Mouse (Mus musculus): ENCODE measurements around the gene Sept10.

Gene Sept10

GRCm38 (mm10) chr10:59223890-59224289 lies 2.2 kb upstream of the Sept10 start:
- DNase-seq = no peak

GRCm38 (mm10) chr10:59223301-59223700 lies 1.7 kb upstream of the Sept10 start:
- DNase-seq = no peak

GRCm38 (mm10) chr10:59222271-59223101 lies 839 bp upstream of the Sept10 start:
- peak; percentile 39 to 58 for DNase-seq

DNA sequence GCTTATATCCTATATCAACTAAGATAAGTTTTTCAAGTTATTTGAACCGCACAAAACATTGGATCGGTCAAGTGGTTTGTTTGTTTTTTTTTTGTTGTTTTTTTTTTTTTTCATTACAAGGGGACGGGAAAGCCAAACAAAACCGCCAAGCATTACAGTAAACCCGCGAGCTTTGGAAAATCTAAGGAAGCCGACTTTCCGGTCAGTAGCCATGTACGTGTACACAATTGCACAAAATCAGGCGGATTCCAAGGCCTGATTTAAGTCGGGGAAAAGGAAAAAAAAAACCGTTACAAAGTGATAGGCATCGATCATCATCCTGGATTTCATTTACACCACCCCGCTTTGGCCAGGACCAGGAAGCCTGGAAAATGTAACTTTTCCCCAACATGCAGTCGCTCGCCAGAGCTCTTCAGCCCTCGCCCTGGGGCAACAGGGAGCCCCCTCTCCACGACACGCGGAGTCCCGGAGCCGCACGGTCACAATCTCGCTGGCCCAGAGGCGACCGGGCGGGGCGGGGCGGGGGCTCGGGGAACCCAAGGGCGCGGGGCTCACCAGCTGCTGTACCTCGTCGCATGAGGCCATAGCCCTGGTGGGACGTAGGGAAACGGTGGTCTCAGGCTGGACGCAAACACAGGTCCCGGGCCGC lies 699 bp downstream of the Sept10 start:
- DNase-seq = no peak

DNA sequence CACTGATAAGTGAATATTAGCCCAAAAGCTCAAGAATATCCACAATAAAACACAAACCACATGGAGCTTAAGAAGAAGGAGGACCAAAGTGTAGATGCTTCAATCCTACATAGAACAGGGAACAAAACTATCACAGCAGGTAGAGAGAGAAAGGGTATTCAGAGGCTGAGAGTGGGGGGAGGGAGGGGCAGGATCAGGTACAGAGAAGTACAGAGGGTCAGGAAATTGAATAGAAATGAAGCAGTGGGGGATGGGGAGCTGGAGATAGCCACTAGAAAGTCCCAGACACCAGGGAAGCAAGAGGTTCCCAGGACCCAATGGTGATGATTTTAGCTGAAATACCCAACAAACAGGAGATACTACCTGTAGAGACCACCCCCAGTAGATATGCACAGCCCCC lies 21.6 kb downstream of the Sept10 start:
- DNase-seq = no peak

DNA sequence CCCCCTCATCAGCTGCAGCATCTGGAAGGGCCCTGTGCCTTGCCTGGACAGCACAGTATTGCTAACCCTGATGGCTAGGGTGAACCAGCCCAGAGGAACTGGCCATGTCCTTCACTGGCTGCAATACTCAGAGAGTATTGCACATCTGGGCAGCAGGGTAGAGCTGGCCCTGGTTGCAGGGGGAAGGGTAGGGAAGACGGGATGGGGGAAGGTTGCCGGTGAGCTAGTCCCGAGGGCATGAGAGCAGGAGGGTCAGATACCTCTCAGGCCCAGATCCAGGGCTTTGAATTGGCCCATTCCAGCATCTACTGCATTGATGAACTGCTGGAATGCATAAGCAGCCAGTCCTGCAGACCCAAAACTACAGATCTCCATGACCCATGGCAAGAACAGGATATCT lies 24.9 kb downstream of the Sept10 start:
- DNase-seq = no peak

DNA sequence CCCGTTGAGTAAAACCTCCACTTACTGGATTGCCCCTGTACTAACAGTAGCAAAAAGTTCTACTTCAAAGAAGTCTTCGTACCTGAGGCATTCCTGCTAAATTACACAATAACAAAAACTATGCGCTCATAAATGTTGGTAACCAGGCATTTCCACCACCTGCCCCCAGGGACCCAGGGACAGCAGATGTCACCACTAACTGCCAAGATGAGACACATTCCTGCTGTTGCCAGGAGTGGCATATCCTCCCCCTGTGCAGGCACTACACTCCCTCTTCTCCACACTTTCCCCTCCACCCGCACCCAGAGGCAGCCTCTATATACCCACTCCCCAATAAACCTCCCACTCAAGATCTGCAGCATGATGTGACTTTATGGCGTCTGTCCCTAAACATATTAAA lies 26.8 kb downstream of the Sept10 start:
- peak in 1 of 2 experiments; percentile 37 for DNase-seq

- no peak for DNase-seq
Measured at GRCm38 (mm10) chr10:59182306-59182705, 39.3 kb downstream of the Sept10 start.

- DNase-seq = peak in 1 of 2 experiments; percentile 21
Measured at GRCm38 (mm10) chr10:59179620-59180019, 42.0 kb downstream of the Sept10 start.

- no peak for DNase-seq
Measured at GRCm38 (mm10) chr10:59172539-59172938, 49.1 kb downstream of the Sept10 start.

GRCm38 (mm10) chr10:59171042-59171441 lies 50.6 kb downstream of the Sept10 start:
- DNase-seq = no peak

GRCm38 (mm10) chr10:59166104-59166944 lies 55.3 kb downstream of the Sept10 start:
- peak; percentile 49 to 65 for DNase-seq

- no peak for DNase-seq
Measured at GRCm38 (mm10) chr10:59162185-59162897, 59.3 kb downstream of the Sept10 start.

- DNase-seq = no peak
Measured at GRCm38 (mm10) chr10:59158627-59159026, 63.0 kb downstream of the Sept10 start.

DNA sequence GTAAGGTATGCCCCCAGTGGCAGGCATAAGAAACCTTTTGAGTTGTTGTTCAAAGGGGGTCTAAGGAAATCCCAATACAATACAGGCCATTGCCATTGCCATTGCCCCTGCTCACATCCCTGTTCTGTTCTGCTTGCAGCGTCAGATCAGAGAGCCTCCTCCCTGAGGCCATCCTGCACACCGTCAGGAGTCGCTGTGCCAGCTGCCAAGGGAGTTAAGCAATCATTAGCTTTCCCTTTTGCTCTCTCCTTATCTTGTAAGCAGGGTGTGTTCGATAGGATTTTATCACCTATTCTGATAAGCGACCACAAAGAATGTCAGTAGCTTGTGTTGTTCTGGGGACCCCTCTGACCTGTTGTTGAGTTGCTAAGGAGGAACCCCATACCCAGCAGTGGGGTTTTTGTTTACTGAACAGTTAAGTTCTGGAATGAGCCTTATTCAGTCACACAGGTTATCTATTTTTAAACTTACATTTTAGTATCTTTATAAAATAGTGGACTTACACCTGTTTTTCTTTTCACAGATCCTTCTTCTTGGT lies 69.0 kb downstream of the Sept10 start:
- DNase-seq = no peak

- DNase-seq = no peak
Measured at GRCm38 (mm10) chr10:59150938-59151657, 70.5 kb downstream of the Sept10 start.

DNA sequence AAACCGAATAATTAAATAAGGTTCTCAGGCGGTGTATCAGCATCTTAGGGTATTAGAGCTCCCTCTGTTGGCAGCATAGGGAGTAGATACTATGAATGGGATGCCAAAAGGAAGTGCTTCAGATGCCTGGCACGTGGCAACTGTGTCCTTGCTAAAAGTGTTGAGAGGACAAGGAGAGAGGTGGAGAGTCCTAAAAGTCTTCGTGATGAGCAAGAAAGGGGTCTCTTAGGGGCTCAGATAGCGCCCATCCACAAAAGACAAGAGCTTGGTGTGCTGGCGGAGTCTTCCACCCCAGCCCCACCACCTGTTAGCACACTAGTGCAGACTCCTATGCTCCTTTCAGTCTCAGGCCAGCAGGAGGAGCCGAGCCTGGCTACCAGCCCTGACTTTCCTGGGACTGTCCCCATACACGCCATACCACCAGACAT lies 71.7 kb downstream of the Sept10 start:
- peak; percentile 54 to 66 for DNase-seq

GRCm38 (mm10) chr10:59133478-59134009 lies 88.1 kb downstream of the Sept10 start:
- no peak for DNase-seq

DNA sequence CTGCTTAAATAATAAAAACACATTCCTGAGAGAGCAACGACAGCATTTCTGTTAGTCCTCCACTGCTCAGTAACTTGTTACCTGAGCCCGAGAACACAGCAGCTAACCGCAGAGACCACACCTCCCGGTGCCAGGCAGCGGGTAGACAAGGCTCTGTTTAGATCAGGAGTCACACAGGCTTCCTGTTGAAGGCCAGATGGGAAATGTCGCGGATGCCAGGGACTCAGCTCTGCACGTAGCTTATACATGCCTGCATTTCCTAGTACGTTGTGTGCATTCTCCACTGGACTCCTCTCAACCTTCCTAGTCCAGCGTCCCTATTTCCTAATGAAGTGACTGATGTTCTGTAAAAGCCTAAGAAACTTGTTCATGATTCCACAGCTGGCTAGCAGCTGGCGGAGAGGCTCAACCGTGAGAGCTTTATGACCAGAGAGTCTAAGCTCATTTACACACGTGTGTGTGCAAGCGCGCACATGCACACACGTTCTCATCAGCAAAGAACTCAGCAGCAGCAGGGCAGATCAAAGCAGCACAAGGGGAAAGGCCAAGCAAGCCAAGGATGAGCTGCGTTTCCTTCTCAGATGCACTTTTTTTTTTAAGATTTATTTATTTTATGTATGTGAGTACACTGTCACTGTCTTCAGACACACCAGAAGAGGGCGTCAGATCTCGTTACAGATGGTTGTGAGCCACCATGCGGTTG lies 89.6 kb downstream of the Sept10 start:
- DNase-seq = peak in 1 of 2 experiments; percentile 29

GRCm38 (mm10) chr10:59127637-59128036 lies 94.0 kb downstream of the Sept10 start:
- DNase-seq = no peak

DNA sequence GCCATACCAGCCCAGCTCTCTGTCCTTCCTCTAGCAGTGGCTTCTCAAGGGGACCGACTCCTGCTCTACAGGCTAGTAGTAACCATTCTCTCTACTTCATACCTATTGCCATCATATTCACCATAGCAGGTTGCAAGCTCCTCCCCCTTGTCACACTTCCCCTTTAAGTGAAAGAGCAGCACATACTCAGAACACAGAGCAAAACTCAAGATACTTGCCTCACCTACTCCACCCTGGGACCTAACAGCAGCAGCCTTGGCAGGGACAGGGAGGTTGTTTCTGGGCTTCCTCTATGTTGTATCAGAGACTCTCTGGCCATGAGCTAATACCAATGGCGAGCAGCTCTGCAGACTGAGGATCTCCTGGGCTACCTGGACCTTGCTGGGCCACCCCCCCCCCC lies 96.2 kb downstream of the Sept10 start:
- DNase-seq = no peak
